Mouse (Mus musculus): Measurements from ENCODE around the gene Tcf15. TPM values are rescaled to one million over a fixed set of nuclear protein-coding genes. Genes with fewer than 3 reads are reported as not detected.

The Tcf15 gene
- total and polyA plus RNA-seq, 2 experiments from 2014 or later = 0.74 to 4.9 TPM

- ATAC-seq (no peak), DNase-seq (ENCODE audit: low spot score) (no peak)
- TF ChIP-seq CTCF (IDR thresholded peaks at IDR 0.05; ENCODE audit: low read depth) = no peak
- Histone ChIP-seq H3K27me3 (ENCODE audit: insufficient read depth, low read length) (no peaks in the 10 kb centered on the region), H3K36me3 (ENCODE audit: insufficient read depth, low read length) (no peaks in the 10 kb centered on the region), H3K9me3 (ENCODE audit: low read length) (no peaks in the 10 kb centered on the region), H3K4me1 (ENCODE audit: insufficient read depth, low read length) (no peaks in the 10 kb centered on the region), H3K4me2 (ENCODE audit: low read depth, low read length) (no peak overlapping the region), H3K27ac (no peak overlapping the region), H3K9ac (replicated peaks; ENCODE audit: low read length) (no peak overlapping the region), H3K4me3 (ENCODE audit: low read length) (no peak overlapping the region)
- WGBS = 74% methylated on average over 6 of the region's 6 CpGs
Observed at GRCm38 (mm10) chr2:152177806-152178170, 34.4 kb downstream of the Tcf15 start.

GRCm38 (mm10) chr2:152178345-152178744, 35.0 kb downstream of the Tcf15 start:
- H3K4me3 ChIP-seq (ENCODE audit: low read length) = no peak overlapping the region
- H3K36me3 ChIP-seq (ENCODE audit: insufficient read depth, low read length) = no peaks in the 10 kb centered on the region
- H3K4me1 ChIP-seq (ENCODE audit: insufficient read depth, low read length) = no peaks in the 10 kb centered on the region
- no peaks in the 10 kb centered on the region for H3K27me3 ChIP-seq (ENCODE audit: insufficient read depth, low read length)
- H3K4me2 ChIP-seq (ENCODE audit: low read depth, low read length) = no peak overlapping the region
- 93% methylated on average over 3 of the region's 3 CpGs for WGBS
- DNase-seq (ENCODE audit: low spot score) (no peak), ATAC-seq (no peak)
- H3K27ac ChIP-seq = no peak overlapping the region
- H3K9me3 ChIP-seq (ENCODE audit: low read length) = no peaks in the 10 kb centered on the region
- no peak for TF ChIP-seq CTCF (IDR thresholded peaks at IDR 0.05; ENCODE audit: low read depth)
- no peak overlapping the region for H3K9ac ChIP-seq (replicated peaks; ENCODE audit: low read length)

GRCm38 (mm10) chr2:152179301-152179700, 35.9 kb downstream of the Tcf15 start:
- DNase-seq (ENCODE audit: low spot score) = no peak
- H3K4me3 ChIP-seq (ENCODE audit: low read length) = no peak overlapping the region
- H3K9ac ChIP-seq (replicated peaks; ENCODE audit: low read length) = no peak overlapping the region
- H3K27me3 ChIP-seq (ENCODE audit: insufficient read depth, low read length) = no peaks in the 10 kb centered on the region
- no peak for ATAC-seq
- no peak overlapping the region for H3K27ac ChIP-seq
- WGBS = 73% methylated on average over 2 of the region's 2 CpGs
- H3K36me3 ChIP-seq (ENCODE audit: insufficient read depth, low read length) = no peaks in the 10 kb centered on the region
- no peaks in the 10 kb centered on the region for H3K4me1 ChIP-seq (ENCODE audit: insufficient read depth, low read length)
- no peak overlapping the region for H3K4me2 ChIP-seq (ENCODE audit: low read depth, low read length)
- TF ChIP-seq CTCF (IDR thresholded peaks at IDR 0.05; ENCODE audit: low read depth) = no peak
- H3K9me3 ChIP-seq (ENCODE audit: low read length) = no peaks in the 10 kb centered on the region

- ATAC-seq = peak; percentile 70; the same call in 1 of the 2 replicates
- DNase-seq (ENCODE audit: low spot score) = peak; percentile 31
- H3K9ac ChIP-seq (replicated peaks; ENCODE audit: low read length) = no peak overlapping the region
Observed at GRCm38 (mm10) chr2:152180323-152180722, 37.0 kb downstream of the Tcf15 start.

GRCm38 (mm10) chr2:152187132-152187531, 43.8 kb downstream of the Tcf15 start:
- H3K36me3 ChIP-seq (ENCODE audit: insufficient read depth, low read length) = no peaks in the 10 kb centered on the region
- DNase-seq (ENCODE audit: low spot score) = no peak
- H3K4me3 ChIP-seq (ENCODE audit: low read length) = no peak overlapping the region
- no peak overlapping the region for H3K4me2 ChIP-seq (ENCODE audit: low read depth, low read length)
- no peak for ATAC-seq
- no peaks in the 10 kb centered on the region for H3K4me1 ChIP-seq (ENCODE audit: insufficient read depth, low read length)
- H3K9me3 ChIP-seq (ENCODE audit: low read length) = no peaks in the 10 kb centered on the region
- no peak for TF ChIP-seq CTCF (IDR thresholded peaks at IDR 0.05; ENCODE audit: low read depth)
- 82% methylated on average over 5 of the region's 5 CpGs for WGBS
- H3K27ac ChIP-seq = no peak overlapping the region
- no peak overlapping the region for H3K9ac ChIP-seq (replicated peaks; ENCODE audit: low read length)
- no peaks in the 10 kb centered on the region for H3K27me3 ChIP-seq (ENCODE audit: insufficient read depth, low read length)

More at GRCm38 (mm10) chr2:152180323-152180722, 37.0 kb downstream of the Tcf15 start:
- no peak overlapping the region for H3K4me2 ChIP-seq (ENCODE audit: low read depth, low read length)
- no peak overlapping the region for H3K27ac ChIP-seq
- H3K27me3 ChIP-seq (ENCODE audit: insufficient read depth, low read length) = no peaks in the 10 kb centered on the region
- H3K9me3 ChIP-seq (ENCODE audit: low read length) = no peaks in the 10 kb centered on the region
- no peak overlapping the region for H3K4me3 ChIP-seq (ENCODE audit: low read length)
- WGBS = 55% methylated on average over 6 of the region's 6 CpGs
- no peaks in the 10 kb centered on the region for H3K4me1 ChIP-seq (ENCODE audit: insufficient read depth, low read length)
- no peak for TF ChIP-seq CTCF (IDR thresholded peaks at IDR 0.05; ENCODE audit: low read depth)
- no peaks in the 10 kb centered on the region for H3K36me3 ChIP-seq (ENCODE audit: insufficient read depth, low read length)

GRCm38 (mm10) chr2:152189213-152189612, 45.9 kb downstream of the Tcf15 start:
- TF ChIP-seq CTCF (IDR thresholded peaks at IDR 0.05; ENCODE audit: low read depth) = no peak
- no peaks in the 10 kb centered on the region for H3K4me1 ChIP-seq (ENCODE audit: insufficient read depth, low read length)
- 81% methylated on average over 7 of the region's 7 CpGs for WGBS
- H3K9ac ChIP-seq (replicated peaks; ENCODE audit: low read length) = no peak overlapping the region
- no peak overlapping the region for H3K4me2 ChIP-seq (ENCODE audit: low read depth, low read length)
- no peak overlapping the region for H3K27ac ChIP-seq
- no peaks in the 10 kb centered on the region for H3K9me3 ChIP-seq (ENCODE audit: low read length)
- ATAC-seq (no peak), DNase-seq (ENCODE audit: low spot score) (no peak)
- H3K27me3 ChIP-seq (ENCODE audit: insufficient read depth, low read length) = no peaks in the 10 kb centered on the region
- H3K36me3 ChIP-seq (ENCODE audit: insufficient read depth, low read length) = no peaks in the 10 kb centered on the region
- H3K4me3 ChIP-seq (ENCODE audit: low read length) = no peak overlapping the region

GRCm38 (mm10) chr2:152189640-152190039, 46.3 kb downstream of the Tcf15 start:
- DNase-seq (ENCODE audit: low spot score) (no peak), ATAC-seq (no peak)
- 47% methylated on average over 9 of the region's 9 CpGs for WGBS
- H3K9ac ChIP-seq (replicated peaks; ENCODE audit: low read length) = no peak overlapping the region
- H3K4me1 ChIP-seq (ENCODE audit: insufficient read depth, low read length) = no peaks in the 10 kb centered on the region
- no peaks in the 10 kb centered on the region for H3K36me3 ChIP-seq (ENCODE audit: insufficient read depth, low read length)
- TF ChIP-seq CTCF (IDR thresholded peaks at IDR 0.05; ENCODE audit: low read depth) = no peak
- no peak overlapping the region for H3K4me3 ChIP-seq (ENCODE audit: low read length)
- no peak overlapping the region for H3K4me2 ChIP-seq (ENCODE audit: low read depth, low read length)
- no peaks in the 10 kb centered on the region for H3K9me3 ChIP-seq (ENCODE audit: low read length)
- no peaks in the 10 kb centered on the region for H3K27me3 ChIP-seq (ENCODE audit: insufficient read depth, low read length)
- H3K27ac ChIP-seq = no peak overlapping the region

Measured in hindbrain, postnatal 0 days (tissue).